Mouse (Mus musculus) heart, embryonic 16.5 days (tissue): ENCODE data around the gene Lmna. TPM values are rescaled to one million over a fixed set of nuclear protein-coding genes. Genes with fewer than 3 reads are reported as not detected.

Experiments used
- ATAC-seq: fragments of 200-750 bp; cut with Nextera tagmentation; replicated peaks from 2 replicates; pipeline ENCODE4 v1.8.0; 2017; ENCODE audit warnings: moderate number of reproducible peaks; ENCODE audit not compliant: insufficient read depth, low FRiP score; ENCODE audit errors: extremely low read depth
- H3K27ac ChIP-seq: fragments of 300-500 bp; sonication (generic); 2 replicates; pipeline ENCODE4 v1.5.1; 2014; ENCODE audit warnings: mild to moderate bottlenecking, low read length, control low read depth, moderate library complexity
- H3K27me3 ChIP-seq: fragments of 300-500 bp; sonication (generic); 2 replicates; pipeline ENCODE4 v1.6.1; 2014; ENCODE audit warnings: low read length, mixed read lengths; ENCODE audit not compliant: control insufficient read depth, insufficient read depth
- H3K36me3 ChIP-seq: fragments of 300-500 bp; sonication (generic); 2 replicates; pipeline ENCODE4 v1.6.1; 2014; ENCODE audit not compliant: control insufficient read depth, insufficient read depth
- H3K4me1 ChIP-seq: fragments of 300-500 bp; sonication (generic); 2 replicates; pipeline ENCODE4 v1.6.1; 2014; ENCODE audit warnings: low read length, mixed read lengths; ENCODE audit not compliant: control insufficient read depth, insufficient read depth
- H3K4me2 ChIP-seq: fragments of 300-500 bp; sonication (generic); 2 replicates; pipeline ENCODE4 v1.6.1; 2014; ENCODE audit warnings: low read depth, mild to moderate bottlenecking, control low read depth, low read length
- H3K4me3 ChIP-seq: fragments of 300-500 bp; sonication (generic); 2 replicates; pipeline ENCODE4 v1.5.1; 2014; ENCODE audit warnings: mild to moderate bottlenecking, control low read depth, low read length
- H3K9ac ChIP-seq: fragments of 300-500 bp; sonication (generic); 2 replicates; pipeline ENCODE4 v1.6.1; 2014; ENCODE audit warnings: low read length, control low read depth
- H3K9me3 ChIP-seq: fragments of 300-500 bp; sonication (generic); replicated peaks from 2 replicates; pipeline ENCODE4 v1.6.1; 2016; ENCODE audit warnings: low read length; ENCODE audit not compliant: control insufficient read depth
- WGBS: fragments of 180-500 bp; shearing (Covaris S2); extraction: QIAGEN DNeasy Blood & Tissue Kit; methylation state at CpG from one replicate; pipeline ENCODE4 v1.1.7; 2014; 5-methylcytosine and 5-hydroxymethylcytosine counted together
- polyA plus RNA-seq: library from polyadenylated mRNA; unstranded; fragments of >200 nt; fragmentation: Nextera tagmentation; extraction: Ambion mirVana; gene quantifications from 2 replicates; pipeline ENCODE4 v1.2.1, GENCODE M21; 2015

Gene Lmna
- polyA plus RNA-seq, 1 experiment from 2014 or later, result 129 TPM

DNA sequence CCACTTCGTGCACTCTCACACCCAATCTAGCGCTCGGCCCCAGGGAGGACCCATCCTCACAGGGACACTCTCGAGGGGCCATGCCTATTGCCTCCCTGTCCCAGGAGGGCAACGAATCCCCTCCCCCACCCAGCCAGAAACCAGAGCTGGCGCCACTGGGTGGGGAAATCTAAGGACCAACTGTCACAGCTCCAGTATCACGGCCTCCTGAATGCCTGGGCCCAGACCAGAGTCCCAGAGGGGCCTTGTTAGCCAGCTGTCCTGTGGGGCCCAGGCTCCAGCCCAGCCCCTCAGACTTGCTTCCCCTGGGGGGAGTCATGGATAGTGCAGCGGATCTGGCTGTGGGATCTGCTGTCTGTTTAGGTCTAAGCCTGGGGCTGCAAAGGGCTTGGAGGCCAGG is 17.8 kb upstream of the Lmna start:
- Histone ChIP-seq H3K36me3 (peaks cover 4% of the 10 kb centered on the region; the same call in 1 of the 2 replicates), H3K9ac (peak overlapping the region; percentile 56), H3K27ac (no peak overlapping the region), H3K4me2 (no peak overlapping the region), H3K27me3 (no peaks in the 10 kb centered on the region), H3K4me3 (no peak overlapping the region), H3K4me1 (peaks cover 33% of the 10 kb centered on the region), H3K9me3 (no peaks in the 10 kb centered on the region)
- no peak for ATAC-seq
- WGBS, result 34% methylated on average over 8 of the region's 8 CpGs

DNA sequence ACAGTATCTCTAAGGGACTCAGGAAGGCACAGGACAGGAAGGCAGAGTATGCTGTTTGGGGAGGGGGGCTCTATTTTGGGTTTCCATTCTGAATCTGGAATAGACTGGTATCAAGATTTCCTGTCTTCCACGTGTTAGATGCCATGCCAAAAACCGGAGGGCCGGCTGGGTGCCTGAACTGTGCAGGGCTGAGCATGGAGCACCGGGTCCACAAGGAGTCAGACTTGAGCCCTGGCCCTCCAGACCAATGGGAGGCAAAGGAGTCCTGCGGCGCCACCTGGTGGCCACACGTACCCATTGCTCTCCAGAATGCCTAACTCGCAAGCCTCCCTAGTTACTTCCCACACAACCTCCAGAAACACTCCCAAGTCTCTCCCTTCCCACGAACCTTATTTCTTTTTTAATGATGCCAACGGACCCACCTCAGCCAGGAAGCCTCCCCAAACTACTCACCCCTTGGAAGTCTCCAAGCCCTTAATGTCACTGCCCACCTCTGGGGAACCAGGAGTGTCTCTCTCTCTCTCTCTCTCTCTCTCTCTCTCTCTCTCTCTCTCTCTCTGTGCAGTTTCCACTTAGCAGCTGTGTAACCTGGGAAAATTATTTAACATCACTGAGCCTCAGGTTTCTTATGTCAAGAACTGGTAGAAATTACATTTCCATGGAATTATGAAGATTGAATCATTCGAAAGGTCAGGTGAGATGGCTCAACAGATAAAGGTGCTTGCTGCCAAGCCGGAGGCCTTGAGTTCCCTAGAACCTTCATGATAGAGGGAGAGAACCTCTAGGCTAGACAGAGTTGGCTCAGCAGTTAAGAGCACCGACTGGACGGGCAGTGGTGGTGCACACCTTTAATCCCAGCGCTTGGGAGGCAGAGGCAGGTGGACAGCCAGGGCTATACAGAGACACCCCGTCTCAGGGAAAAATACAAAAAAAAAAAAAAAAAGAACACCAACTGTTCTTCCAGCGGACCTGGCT is 16.7 kb upstream of the Lmna start:
- peak; percentile 74 for ATAC-seq
- H3K4me3 ChIP-seq, result no peak overlapping the region
- H3K36me3 ChIP-seq, result peaks cover 4% of the 10 kb centered on the region; the same call in 1 of the 2 replicates
- H3K9me3 ChIP-seq, result no peaks in the 10 kb centered on the region
- peak overlapping the region; percentile 13; the same call in 1 of the 2 replicates for H3K4me2 ChIP-seq
- H3K4me1 ChIP-seq, result peaks cover 33% of the 10 kb centered on the region
- 32% methylated on average over 17 of the region's 17 CpGs for WGBS
- no peaks in the 10 kb centered on the region for H3K27me3 ChIP-seq
- peak overlapping the region; percentile 44; the same call in 1 of the 2 replicates for H3K9ac ChIP-seq
- no peak overlapping the region for H3K27ac ChIP-seq

DNA sequence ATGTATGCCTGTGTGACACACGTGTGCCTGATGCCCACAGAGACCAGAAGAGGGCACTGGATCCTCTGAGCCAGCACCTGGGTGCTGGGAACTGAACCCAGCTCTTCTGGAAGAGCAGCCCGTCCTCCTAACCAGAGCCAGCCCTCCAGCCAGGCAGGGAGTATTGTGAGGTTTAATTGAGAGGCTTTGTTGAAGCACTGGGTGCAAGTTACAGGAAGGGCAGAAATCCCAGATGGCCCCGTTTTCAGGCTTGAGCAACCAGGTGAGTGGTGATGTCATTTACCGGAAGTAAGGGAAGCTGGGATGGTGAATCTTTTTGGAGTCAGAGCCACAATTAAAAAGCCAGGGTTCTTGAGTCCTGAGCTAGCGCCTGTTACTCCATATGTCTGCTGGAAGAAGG is 15.3 kb upstream of the Lmna start:
- Histone ChIP-seq H3K4me1 (peaks cover 26% of the 10 kb centered on the region), H3K9me3 (no peaks in the 10 kb centered on the region), H3K4me3 (no peak overlapping the region), H3K27me3 (no peaks in the 10 kb centered on the region), H3K4me2 (no peak overlapping the region), H3K9ac (no peak overlapping the region), H3K36me3 (peaks cover 4% of the 10 kb centered on the region; the same call in 1 of the 2 replicates), H3K27ac (no peak overlapping the region)
- no peak for ATAC-seq
- 87% methylated on average over 5 of the region's 5 CpGs for WGBS

DNA sequence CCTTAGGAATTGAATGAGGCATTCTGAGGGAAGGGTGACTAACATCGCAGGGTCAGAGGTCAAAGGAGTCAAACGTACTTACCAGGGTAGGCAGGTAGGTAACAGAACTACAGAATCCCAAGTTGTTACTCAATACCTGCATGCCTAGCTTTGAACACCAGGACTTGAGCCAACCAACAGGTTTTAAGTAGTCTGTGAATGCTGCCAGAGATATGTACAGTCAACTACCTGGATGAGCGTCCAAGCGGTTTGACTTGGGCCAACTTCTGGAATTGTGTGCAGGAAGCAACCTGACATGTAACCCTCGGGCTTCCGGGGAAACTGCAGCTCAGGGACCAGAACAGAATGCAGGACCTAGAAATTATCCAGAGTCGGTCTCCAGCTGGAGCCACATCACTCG is 13.3 kb upstream of the Lmna start:
- Histone ChIP-seq H3K4me3 (no peak overlapping the region), H3K9me3 (no peaks in the 10 kb centered on the region), H3K27me3 (no peaks in the 10 kb centered on the region), H3K27ac (no peak overlapping the region), H3K4me2 (no peak overlapping the region), H3K4me1 (peaks cover 14% of the 10 kb centered on the region), H3K36me3 (peaks cover 4% of the 10 kb centered on the region; the same call in 1 of the 2 replicates), H3K9ac (no peak overlapping the region)
- WGBS, result 81% methylated on average over 8 of the region's 8 CpGs
- ATAC-seq, result no peak

DNA sequence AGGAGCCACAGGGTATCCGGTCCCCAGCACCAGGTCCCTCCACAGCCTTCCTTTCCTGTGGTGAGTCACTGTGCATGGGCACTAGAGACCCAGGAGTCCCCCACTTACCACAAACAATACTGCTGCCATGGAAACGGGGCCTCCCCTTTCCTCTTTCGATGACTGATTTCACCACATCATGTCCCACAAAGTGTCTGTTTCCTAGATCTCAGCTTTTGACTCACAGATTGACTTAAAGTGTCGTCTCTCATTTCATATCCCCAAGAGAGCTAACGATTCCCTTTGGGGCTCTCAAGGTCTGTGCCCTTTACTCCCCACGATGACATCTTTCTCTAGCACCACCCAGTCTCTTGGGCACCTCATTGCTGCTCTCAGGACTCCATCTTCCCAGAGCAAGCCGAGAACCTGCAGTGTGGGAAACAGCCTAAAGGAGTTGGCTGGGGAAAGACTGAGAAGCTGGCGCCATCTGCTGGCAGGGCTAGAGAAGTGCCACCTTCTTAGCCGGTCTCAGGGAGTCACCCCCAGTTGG is 12.1 kb upstream of the Lmna start:
- Histone ChIP-seq H3K9ac (no peak overlapping the region), H3K9me3 (no peaks in the 10 kb centered on the region), H3K4me1 (peaks cover 5% of the 10 kb centered on the region), H3K4me2 (no peak overlapping the region), H3K27ac (no peak overlapping the region), H3K27me3 (no peaks in the 10 kb centered on the region), H3K36me3 (peaks cover 4% of the 10 kb centered on the region; the same call in 1 of the 2 replicates), H3K4me3 (no peak overlapping the region)
- no peak for ATAC-seq
- WGBS, result 23% methylated on average over 9 of the region's 9 CpGs

DNA sequence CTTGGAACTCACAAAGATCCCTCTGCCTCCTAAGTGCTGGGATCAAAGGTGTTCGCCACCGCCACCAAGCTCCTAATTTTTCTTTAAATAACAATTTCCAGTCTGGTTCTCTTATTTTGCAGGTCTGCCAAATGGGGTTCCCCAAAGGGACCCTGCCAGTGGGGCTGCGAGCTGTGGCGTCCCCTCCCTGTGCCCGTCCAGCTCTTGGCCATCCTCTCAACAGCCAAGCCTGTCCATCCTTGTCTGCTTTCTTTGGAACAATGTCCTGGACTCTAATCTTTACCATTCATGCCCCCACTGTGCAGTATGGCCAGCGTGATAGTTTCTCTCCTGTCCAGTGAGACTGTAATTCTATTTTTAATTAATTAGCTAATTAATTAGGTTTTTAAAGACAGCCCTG is 11.4 kb upstream of the Lmna start:
- Histone ChIP-seq H3K36me3 (peaks cover 4% of the 10 kb centered on the region; the same call in 1 of the 2 replicates), H3K4me3 (no peak overlapping the region), H3K9ac (no peak overlapping the region), H3K4me1 (peaks cover 3% of the 10 kb centered on the region), H3K27ac (no peak overlapping the region), H3K27me3 (no peaks in the 10 kb centered on the region), H3K9me3 (no peaks in the 10 kb centered on the region), H3K4me2 (no peak overlapping the region)
- 88% methylated on average over 6 of the region's 6 CpGs for WGBS
- no peak for ATAC-seq

DNA sequence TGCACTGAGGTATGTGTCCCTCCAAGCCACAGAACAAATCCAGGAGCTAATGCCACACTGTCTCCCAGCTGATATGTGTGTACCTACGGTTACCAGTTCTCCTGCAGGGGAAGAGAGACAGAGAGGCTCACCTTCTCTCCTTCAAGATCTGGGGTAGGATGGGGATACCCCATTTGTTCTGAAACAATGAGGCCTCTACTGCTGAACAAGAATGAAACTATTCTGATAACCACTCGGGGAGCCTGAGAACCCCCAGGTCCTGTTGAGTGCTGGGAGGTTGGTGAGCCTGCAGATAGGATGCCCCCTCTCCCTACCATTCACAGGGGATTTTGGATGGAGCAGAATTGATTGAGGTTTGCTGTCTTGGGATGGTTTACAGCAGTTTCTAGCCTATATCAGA is 10.3 kb upstream of the Lmna start:
- no peak overlapping the region for H3K9ac ChIP-seq
- H3K27ac ChIP-seq, result no peak overlapping the region
- no peak for ATAC-seq
- peaks cover 3% of the 10 kb centered on the region; the same call in 1 of the 2 replicates for H3K36me3 ChIP-seq
- H3K27me3 ChIP-seq, result no peaks in the 10 kb centered on the region
- no peaks in the 10 kb centered on the region for H3K9me3 ChIP-seq
- 75% methylated on average over 2 of the region's 2 CpGs for WGBS
- no peak overlapping the region for H3K4me2 ChIP-seq
- no peaks in the 10 kb centered on the region for H3K4me1 ChIP-seq
- H3K4me3 ChIP-seq, result no peak overlapping the region

DNA sequence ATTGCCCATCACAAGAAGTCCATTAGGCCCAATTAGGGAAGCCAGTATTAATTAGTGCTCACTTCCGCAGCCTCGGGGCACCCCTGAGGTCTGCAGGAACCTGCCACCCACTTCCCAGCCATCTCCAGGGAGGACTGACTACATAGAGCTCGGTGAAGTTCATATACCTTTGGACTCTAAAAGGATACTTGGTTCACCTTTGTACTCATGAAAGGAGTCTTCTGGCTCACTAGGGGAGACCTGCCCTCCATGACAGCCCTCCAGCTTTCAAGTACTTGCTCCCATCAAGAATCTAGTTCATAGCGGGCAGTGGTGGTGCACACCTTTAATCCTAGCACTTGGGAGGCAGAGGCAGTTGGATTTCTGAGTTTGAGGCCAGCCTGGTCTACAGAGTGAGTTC is 8.7 kb upstream of the Lmna start:
- H3K4me1 ChIP-seq, result peaks cover 12% of the 10 kb centered on the region
- ATAC-seq, result no peak
- no peak overlapping the region for H3K9ac ChIP-seq
- H3K4me2 ChIP-seq, result no peak overlapping the region
- no peaks in the 10 kb centered on the region for H3K9me3 ChIP-seq
- no peak overlapping the region for H3K4me3 ChIP-seq
- no peaks in the 10 kb centered on the region for H3K27me3 ChIP-seq
- H3K27ac ChIP-seq, result no peak overlapping the region
- no peaks in the 10 kb centered on the region for H3K36me3 ChIP-seq
- 84% methylated on average over 4 of the region's 4 CpGs for WGBS

DNA sequence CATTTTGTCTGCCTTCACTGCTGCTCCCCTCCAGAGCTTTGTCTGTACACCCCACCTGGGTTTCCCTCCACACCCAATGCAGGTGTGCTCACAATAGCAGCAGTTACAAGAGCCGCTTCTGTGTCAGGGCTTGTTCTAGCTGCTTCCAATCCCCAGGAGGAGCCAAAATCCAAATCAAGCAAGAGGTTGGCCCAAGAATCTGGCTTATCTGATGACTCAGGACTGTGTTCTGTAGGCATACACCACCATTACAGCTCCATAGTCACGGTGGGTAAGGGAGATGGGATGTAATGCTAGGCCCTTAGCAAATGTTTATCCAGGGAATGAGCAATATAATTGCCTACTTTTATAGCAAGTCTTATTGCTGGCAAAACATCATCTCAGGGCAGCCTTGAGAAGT is 6.7 kb upstream of the Lmna start:
- no peak overlapping the region for H3K27ac ChIP-seq
- 80% methylated on average over 2 of the region's 2 CpGs for WGBS

More for the DNA sequence above, 6.7 kb upstream of the Lmna start:
- Histone ChIP-seq H3K4me2 (no peak overlapping the region), H3K36me3 (no peaks in the 10 kb centered on the region), H3K27me3 (no peaks in the 10 kb centered on the region), H3K9ac (no peak overlapping the region), H3K9me3 (no peaks in the 10 kb centered on the region), H3K4me1 (peaks cover 23% of the 10 kb centered on the region), H3K4me3 (no peak overlapping the region)
- ATAC-seq, result no peak
